Mouse (Mus musculus) limb, embryonic 11.5 days (tissue): Measurements from ENCODE around the gene Apba2. TPM values are rescaled to one million over a fixed set of nuclear protein-coding genes. Genes with fewer than 3 reads are reported as not detected.

Experiments used
- polyA plus RNA-seq: library from polyadenylated mRNA; unstranded; fragments of >200 nt; fragmentation: Nextera tagmentation; extraction: Ambion mirVana; gene quantifications from 2 replicates; pipeline ENCODE4 v1.2.1, GENCODE M21; 2014

Gene Apba2
- polyA plus RNA-seq, 1 experiment from 2014 or later: 6.3 TPM

Other genes starting within 250 kb of the Apba2 start
- 11.8 and 12.0 TPM in 2 replicates for gene Mtmr10, start 214.1 kb upstream of the Apba2 start, polyA plus RNA-seq
- 7.6 and 8.7 TPM in 2 replicates for gene Fan1, start 127.6 kb upstream of the Apba2 start, polyA plus RNA-seq
- 55.1 and 61.8 TPM in 2 replicates for gene Mphosph10, start 109.4 kb upstream of the Apba2 start, polyA plus RNA-seq
- gene Mcee, start 109.1 kb upstream of the Apba2 start, polyA plus RNA-seq: 45.6 and 50.1 TPM in 2 replicates